Mouse (Mus musculus): ENCODE data around the gene Gm128.

DNA sequence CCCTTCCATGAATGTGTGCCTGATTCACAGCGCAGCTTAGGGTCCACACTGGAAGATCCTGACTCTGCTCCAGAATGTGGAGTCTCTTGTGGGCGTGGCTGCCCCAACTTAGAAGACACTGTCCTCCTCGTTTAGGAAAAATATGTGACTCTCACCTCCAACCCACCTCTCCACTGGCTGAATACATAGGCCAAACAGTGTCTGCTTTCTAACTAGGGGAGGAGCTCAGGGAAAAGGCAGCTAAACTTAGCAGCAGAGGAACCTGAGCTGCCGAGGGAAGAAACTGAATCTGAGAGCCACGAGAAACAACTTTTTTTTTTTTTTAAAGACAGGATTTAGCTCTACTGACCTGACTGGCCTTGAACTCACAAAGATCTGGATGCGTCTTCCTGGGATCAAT is 33.8 kb upstream of the Gm128 start:
- TF ChIP-seq EP300 (IDR thresholded peaks at IDR 0.05; ENCODE audit: insufficient read depth, low read depth, low read length): no peak
- no peak for TF ChIP-seq CTCF (IDR thresholded peaks at IDR 0.05)

All from heart, adult 2 months (tissue).